Mouse (Mus musculus) Patski (cell line): ENCODE results near the gene Tmem52. TPM values are rescaled to one million over a fixed set of nuclear protein-coding genes. Genes with fewer than 3 reads are reported as not detected.
A peak's percentile ranks its signal among the peaks of the same experiment; 100 is the strongest.

ENCODE experiments used
- ATAC-seq: fragments of 100-300 bp; one replicate; pipeline ENCODE4 v1.8.0; 2021
- CTCF ChIA-PET: fragments of 350-600 bp; sonication (Branson Sonifier 250); formaldehyde crosslinking; loops from one replicate; lab custom pipeline; 2022; ENCODE audit warnings: inconsistent platforms; lab: Charles Lee
- POLR2A ChIA-PET: fragments of 350-600 bp; sonication (Branson Sonifier 250); formaldehyde crosslinking; loops from one replicate; lab custom pipeline; 2022; ENCODE audit warnings: antibody characterized with exemption, inconsistent platforms; lab: Charles Lee
- DNase-seq: peaks from one replicate; pipeline ENCODE4 v3.0.0-alpha.2; 2011; ENCODE audit warnings: low read depth, low spot score
- H3K27me3 ChIP-seq: fragments of 371-371 bp; one replicate; pipeline ENCODE4 v1.5.1; 2021
- CTCF ChIP-seq: fragments of 100-300 bp; IDR thresholded peaks from one replicate; pipeline ENCODE4 v1.5.1; 2021
- in situ Hi-C: fragments of 300-500 bp; cut with MboI; formaldehyde crosslinking; loops from 3 replicates; pipeline ENCODE4 v1.11.1; 2018; ENCODE audit warnings: low pct_unique_long_range_greater_than_20kb, mixed read lengths
- polyA plus RNA-seq: library from polyadenylated mRNA; unstranded; gene quantifications from one replicate; pipeline ENCODE4 v1.2.3, GENCODE M21; 2021

Tmem52 gene
- polyA plus RNA-seq, 1 experiment from 2014 or later = 0.41 TPM

DNA sequence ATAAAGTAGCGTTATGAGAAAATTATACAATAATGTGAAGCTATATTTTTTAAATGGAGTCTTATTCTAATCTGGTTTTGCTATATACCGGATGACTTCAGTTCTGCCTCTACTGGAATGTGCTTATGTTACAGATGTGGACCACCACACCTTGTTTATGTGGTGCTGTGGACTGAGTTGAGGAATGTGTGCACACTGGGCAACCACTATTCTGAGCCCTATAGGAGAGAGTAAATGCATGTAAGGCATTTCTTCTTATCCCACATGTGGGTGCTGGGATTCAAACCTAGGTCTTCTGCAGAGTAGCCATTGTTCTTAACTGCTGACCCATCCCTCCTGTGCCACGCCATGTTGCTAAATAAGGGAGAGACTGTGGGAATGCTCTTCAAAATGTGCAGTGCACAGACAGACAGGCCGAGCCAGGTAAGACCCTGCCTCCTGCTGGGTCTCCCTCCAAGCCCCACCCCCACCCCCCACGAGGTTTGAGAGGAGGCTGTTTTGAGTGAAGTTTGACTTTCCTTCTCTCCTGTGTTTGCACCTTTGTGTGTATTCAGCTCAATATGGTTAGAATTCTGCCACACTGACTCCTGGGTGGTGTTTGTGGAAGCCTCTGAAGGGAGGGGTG lies 36.9 kb downstream of the Tmem52 start:
- in situ Hi-C loops = no loop called here
- CTCF ChIA-PET = interaction anchor here (1.3 kb wide), 1 partner anchor 13 kb away, joined by 3 read pairs; no protein-coding TSS in a partner anchor
- ATAC-seq = no peak
- no peak for TF ChIP-seq CTCF
- POLR2A ChIA-PET = interaction anchor here (0.6 kb wide), 1 partner anchor 22 kb away, joined by 4 read pairs; no protein-coding TSS in a partner anchor
- H3K27me3 ChIP-seq = no peaks in the 10 kb centered on the region
- DNase-seq = no peak

DNA sequence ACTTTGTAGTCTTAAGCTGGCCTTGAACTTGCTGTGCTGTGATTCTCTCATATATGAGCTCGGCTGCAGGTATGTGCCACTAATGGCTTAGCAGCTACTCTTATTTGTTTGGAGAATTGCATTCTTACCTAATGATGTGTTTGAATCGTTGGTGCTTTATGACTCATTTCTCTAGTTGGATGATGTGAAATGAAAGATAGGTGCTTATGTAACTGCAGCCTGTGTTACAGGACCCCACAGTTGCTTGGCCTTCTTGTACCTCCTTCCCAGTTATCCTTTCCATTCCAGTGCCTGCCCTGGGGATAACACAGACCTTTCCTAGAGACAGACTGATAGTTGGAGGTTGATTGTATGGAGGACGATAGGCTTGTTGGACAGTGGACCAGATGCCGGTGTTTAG lies 39.7 kb downstream of the Tmem52 start:
- CTCF ChIA-PET = no interaction called here
- TF ChIP-seq CTCF = no peak
- H3K27me3 ChIP-seq = no peaks in the 10 kb centered on the region
- no peak for ATAC-seq
- peak; percentile 37 for DNase-seq
- in situ Hi-C loops = no loop called here
- POLR2A ChIA-PET = interaction anchor here (0.6 kb wide), 1 partner anchor 26 kb away, joined by 3 read pairs; no protein-coding TSS in a partner anchor

DNA sequence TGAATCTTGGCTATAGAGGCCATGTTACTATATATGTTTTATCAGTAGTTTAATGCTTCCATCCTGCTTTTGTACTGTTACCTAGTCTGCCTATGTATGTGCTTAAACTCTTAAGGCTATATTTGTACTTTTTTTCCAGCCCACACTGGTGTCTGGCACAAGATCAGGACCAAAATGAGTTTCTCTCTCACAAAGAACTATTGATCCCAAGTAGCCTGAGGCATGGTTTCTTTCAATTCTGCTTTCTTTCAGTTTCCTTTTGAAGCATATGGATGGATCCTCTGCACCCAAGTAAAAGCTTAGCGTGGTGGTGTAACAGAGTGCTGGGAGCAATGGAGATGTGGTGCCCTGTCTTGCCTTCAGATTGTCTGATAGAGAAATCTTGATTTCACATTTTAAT lies 42.1 kb downstream of the Tmem52 start:
- ChIA-PET CTCF (interaction anchor here (1.8 kb wide), 1 partner anchor 16 kb away, joined by 4 read pairs; no protein-coding TSS in a partner anchor), POLR2A (no interaction called here)
- TF ChIP-seq CTCF = no peak
- in situ Hi-C loops = no loop called here
- ATAC-seq (no peak), DNase-seq (no peak)
- no peaks in the 10 kb centered on the region for H3K27me3 ChIP-seq

- no peaks in the 10 kb centered on the region for H3K27me3 ChIP-seq
- CTCF ChIA-PET = no interaction called here
- POLR2A ChIA-PET = no interaction called here
- ATAC-seq (no peak), DNase-seq (no peak)
- in situ Hi-C loops = no loop called here
- TF ChIP-seq CTCF = no peak
Measured at GRCm38 (mm10) chr4:155514810-155515209, 45.9 kb downstream of the Tmem52 start.

DNA sequence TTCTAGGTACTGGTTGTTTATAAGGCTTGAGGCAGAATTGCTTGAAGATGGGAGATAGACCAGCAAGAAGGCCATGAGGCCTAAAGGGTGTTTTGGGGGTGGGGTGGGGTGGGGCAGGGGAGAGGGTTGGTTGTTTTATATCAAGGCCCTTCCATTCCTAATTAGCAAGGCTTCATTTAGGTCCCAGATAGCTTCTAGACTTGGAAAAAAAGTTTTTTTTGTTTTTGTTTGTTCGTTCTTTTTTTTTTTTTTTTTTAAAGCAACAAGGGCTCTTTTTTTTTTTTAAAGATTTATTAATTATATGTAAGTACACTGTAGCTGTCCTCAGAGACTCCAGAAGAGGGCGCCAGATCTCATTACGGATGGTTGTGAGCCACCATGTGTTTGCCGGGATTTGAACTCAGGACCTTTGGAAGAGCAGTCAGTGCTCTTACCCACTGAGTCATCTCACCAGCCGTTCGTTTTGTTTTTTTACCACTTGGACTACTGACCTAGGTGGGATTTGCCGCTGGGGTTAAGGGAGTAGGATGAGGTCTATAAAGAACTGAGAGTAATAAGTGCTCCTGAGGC lies 49.1 kb downstream of the Tmem52 start:
- no peaks in the 10 kb centered on the region for H3K27me3 ChIP-seq
- ATAC-seq (no peak), DNase-seq (no peak)
- CTCF ChIA-PET = interaction anchor here (1.5 kb wide), 1 partner anchor 24 kb away, joined by 4 read pairs; no protein-coding TSS in a partner anchor
- POLR2A ChIA-PET = no interaction called here
- TF ChIP-seq CTCF = peak; percentile 11
- in situ Hi-C loops = no loop called here

Other genes starting within 250 kb of the Tmem52 start
- 59.8 TPM for gene Ski, start 246.5 kb upstream of the Tmem52 start, polyA plus RNA-seq
- 25.5 TPM for gene Faap20, start 219.3 kb upstream of the Tmem52 start, polyA plus RNA-seq
- 11.8 TPM for gene Prkcz, start 107.8 kb upstream of the Tmem52 start, polyA plus RNA-seq
- not detected for gene Gabrd, start 71.0 kb upstream of the Tmem52 start, polyA plus RNA-seq
- gene Cfap74, start 59.9 kb upstream of the Tmem52 start, polyA plus RNA-seq = 2.2 TPM
- 287 TPM for gene Gnb1, start 22.2 kb downstream of the Tmem52 start, polyA plus RNA-seq
- 87.0 TPM for gene Nadk, start 93.3 kb downstream of the Tmem52 start, polyA plus RNA-seq
- 4.0 TPM for gene Slc35e2, start 132.3 kb downstream of the Tmem52 start, polyA plus RNA-seq
- gene Cdk11b, start 155.7 kb downstream of the Tmem52 start, polyA plus RNA-seq = 57.8 TPM
- gene Gm10563, start 176.3 kb downstream of the Tmem52 start, polyA plus RNA-seq = not detected
- gene Mmp23, start 184.3 kb downstream of the Tmem52 start, polyA plus RNA-seq = 4.1 TPM
- gene Mib2, start 200.1 kb downstream of the Tmem52 start, polyA plus RNA-seq = 39.5 TPM
- gene Fndc10, start 225.2 kb downstream of the Tmem52 start, polyA plus RNA-seq = 7.3 TPM
- gene Ssu72, start 235.7 kb downstream of the Tmem52 start, polyA plus RNA-seq = 81.8 TPM